Mouse (Mus musculus) cerebellum, adult 11-12 months (tissue): ENCODE measurements at regions not wholly inside any gene's neighbourhood (a gene's known extent, or its start where the extent isn't known, plus 50 kb on each side); places are given as distances from the start of the nearest gene placed in this dataset.

Source experiments
- DNase-seq: peaks from one replicate; pipeline ENCODE4 v3.0.0; 2022

DNA sequence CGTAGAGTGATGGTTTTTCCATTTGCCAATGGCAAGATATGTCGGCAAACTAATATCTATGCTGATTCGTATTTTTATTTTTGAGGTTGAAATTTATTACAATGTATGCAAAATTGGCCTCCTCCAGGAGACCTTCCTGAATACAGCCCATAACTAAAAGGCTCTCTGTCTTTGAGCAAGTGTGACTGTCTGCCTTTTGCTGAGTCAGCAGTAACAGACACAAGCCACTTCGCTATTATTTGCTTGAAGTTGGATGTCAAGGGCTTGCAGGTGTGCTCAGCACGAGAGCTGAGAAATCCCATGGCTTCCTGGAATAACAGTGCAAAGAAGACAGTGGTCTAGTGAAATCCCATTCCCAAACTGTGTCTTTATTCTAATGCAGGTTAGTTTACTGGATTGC is 56.9 kb downstream of the Dmrt2 start:
- no peak for DNase-seq

DNA sequence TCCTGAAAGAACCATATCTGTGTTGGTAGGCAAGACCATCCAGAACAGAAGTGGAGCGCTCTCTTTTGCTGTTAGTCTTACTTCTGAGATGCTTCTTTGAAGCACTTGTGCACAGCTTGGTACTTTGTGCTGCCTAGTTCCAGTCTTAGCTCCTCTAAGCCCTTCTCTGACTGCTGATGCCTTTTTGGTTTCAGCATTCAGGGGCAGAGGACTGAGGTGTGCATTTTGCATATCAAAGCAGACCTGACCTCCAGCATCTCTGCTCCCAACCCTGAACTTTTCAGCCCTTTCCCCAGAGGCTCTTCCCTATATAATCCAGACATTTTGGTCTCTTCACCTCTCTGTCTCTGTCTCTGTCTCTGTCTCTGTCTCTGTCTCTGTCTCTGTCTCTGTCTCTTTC is 57.4 kb downstream of the Dmrt2 start:
- no peak for DNase-seq

DNA sequence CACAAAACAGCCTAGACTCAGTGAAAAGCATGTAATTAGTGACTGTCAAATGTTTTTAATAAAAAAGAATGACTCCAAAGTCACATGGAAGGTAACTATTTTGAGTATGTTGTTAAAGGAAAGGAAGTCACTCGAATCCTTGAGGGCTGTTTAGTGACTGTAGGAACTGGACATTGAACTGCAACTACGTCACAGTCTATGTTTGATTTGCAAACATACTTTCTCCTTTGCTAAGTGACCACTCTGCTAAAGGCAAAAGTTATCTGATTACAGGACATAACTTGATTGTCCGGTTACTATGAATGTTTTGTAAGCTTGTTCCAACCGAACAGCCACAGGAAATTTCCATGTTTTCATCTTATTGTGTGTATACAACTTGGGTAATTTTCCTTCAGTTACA is 106.2 kb downstream of the Dmrt2 start:
- DNase-seq = no peak

DNA sequence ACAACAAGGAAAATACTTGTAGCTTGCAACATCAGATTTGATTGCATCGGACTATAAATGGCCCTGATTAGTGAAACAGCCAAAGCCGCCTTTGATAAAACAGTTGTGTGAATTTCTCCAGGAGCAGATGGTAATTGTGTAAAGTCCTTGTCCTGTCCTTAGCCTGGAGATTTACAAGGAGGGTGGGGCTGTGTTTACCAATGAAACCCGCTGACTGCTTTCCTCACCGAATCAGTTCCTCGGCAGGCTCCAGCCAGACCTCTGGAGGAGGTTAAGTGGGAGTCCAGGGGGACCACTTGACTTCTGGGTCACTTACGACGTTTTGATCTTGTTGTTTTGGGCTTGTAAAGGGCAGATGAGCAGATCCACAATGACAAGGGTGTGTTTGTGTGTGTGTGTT is 107.1 kb downstream of the Dmrt2 start:
- no peak for DNase-seq

DNA sequence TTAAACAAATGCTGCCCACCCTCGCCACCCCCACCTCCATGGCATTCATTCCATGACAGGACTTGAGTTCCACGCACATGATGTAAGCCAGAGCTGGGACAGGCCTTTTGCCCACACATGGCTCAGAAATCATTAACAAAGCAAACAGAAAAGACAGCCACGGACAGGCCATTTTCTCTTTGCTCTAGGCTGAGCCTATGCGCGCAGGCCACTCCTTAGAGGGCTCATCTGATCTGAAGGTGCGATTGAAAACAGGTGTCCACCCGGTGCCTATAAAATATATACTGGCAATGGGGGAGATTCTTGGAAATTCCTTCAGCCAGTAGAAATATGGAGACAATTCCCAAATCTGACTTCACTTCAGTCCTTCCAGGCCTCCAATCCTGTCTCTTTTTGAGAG is 109.1 kb downstream of the Dmrt2 start:
- no peak for DNase-seq

DNA sequence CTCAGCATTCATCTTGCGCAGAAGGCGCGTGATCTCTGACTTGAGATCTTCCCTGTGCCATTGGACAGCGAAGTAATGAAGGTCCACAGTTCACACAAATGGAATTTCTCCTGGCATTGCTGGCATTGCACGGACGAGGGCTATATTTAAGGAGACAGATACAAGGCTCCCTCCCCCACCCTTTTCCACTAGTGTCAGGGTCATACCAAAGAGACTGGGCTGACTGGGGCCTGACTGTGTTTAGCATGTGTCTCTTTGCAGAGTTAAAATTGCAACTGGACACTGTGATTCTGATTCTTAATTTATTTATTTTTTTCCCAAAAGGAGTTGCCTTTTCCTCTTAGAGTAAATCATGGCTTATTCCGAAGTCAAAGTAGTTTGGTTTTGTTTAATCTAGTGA is 130.5 kb downstream of the Dmrt2 start:
- DNase-seq = no peak

DNA sequence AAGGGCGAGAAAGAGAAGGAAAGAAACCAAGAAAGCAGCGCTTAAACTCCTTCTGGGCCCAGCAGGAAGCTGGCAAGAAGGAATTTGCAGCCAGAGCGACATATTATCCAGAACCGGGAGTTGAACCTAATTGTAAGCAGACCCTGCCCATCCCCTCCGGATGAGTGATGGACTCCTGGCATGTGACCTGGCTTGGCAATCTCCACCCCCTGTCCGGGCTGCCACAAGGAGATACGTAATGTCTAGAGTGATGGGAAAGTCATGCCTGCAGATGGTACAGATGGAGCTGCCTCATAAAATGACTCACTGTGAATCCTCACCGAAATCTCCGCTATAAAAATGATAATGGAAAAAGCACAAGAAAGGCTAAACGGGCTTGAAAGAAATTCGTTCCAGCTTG is 133.1 kb downstream of the Dmrt2 start:
- no peak for DNase-seq

DNA sequence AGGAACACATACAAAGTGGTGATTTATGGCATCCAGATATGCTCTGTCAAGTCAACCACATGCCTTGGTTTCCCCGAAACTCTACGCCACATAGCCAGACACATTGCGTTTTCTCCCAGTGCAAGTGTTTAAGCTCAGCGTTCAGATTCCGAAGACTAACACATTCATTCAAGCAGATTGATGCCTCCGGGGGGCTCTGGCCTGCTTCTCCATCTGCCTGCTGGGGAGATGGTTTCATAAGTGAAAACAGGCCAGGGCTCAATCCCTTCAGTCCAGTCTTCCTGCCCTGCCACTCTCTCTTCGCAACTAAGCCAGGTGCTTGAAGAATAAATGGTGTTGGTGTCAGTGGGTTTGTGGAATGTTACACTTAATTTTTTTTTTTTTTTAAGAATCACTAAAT is 141.4 kb downstream of the Dmrt2 start:
- DNase-seq = no peak

DNA sequence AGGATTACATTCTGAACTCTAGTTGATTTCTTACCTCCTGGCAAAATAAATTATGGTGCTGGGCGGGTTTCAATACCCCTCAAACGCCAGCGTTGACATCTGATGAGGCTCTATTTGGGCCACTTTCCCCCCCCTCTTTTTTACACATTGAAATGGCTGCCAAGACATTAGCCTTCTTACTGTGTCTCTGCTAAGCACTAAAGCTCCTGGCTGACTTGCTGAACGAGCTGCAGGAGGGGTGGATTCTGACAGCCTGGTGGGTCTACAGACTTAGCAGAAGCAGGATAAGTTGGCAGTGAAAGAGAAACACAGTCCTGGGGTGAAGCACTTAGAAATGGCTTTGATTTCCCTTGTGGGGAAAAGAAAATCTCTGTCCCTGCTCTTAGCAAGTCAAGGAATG is 172.9 kb downstream of the Dmrt2 start:
- DNase-seq = no peak

DNA sequence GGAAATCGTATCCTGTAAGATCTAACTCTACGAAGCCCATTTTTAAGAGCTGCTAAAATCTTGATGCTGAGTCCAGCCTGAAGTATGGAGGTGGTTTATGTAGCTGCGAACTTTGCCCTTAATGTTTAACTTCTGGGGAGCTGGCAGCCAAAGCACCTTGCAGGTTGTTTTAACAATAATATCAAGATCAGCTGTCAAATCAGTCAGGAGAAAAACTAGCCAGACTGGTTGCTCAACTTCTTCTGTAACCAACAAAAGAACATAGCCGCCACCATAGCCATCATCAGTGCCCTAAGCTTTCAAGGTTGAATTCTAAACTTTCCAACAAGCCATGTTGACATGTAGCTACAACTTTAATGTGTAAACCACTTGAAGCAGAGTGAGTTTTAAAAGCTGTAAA is 184.1 kb downstream of the Dmrt2 start:
- DNase-seq = no peak

DNA sequence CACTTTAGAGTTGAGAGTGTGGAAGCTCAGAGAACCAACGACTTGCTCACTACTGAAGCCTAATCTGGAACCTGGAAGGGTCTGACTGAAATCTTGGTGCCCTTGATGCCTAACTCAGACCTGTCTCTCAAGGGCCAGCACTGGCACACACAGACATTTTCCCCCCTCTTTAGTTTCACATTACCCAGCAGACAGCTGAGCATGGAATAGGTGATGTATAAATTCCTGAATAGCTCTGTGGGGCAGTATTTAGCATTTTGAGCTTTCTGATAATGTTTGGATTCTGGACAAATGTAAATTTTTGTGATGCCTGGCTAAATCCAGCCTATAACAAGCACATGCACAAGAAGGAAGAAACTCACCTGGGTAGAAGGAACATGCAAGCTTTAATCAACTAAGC is 191.1 kb downstream of the Dmrt2 start:
- DNase-seq = no peak

DNA sequence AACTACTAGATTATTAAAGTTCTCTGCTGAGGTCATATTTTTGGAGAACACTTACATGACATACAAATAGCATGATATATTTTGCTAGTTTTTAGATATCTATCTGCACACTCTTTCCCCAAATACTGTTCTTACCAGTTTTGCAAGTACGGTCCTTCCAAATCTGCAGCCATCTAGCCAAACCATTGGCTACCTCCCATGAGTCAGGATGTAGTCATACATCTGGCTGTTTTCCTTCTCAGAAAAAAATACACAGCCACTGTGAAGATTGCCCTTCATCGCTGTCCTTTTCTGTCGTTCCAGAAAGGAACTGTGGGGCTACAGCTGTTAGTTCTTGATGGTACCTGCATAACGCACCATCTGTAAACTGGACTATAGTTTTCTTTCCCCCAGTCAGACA is 234.5 kb downstream of the Dmrt2 start:
- no peak for DNase-seq

DNA sequence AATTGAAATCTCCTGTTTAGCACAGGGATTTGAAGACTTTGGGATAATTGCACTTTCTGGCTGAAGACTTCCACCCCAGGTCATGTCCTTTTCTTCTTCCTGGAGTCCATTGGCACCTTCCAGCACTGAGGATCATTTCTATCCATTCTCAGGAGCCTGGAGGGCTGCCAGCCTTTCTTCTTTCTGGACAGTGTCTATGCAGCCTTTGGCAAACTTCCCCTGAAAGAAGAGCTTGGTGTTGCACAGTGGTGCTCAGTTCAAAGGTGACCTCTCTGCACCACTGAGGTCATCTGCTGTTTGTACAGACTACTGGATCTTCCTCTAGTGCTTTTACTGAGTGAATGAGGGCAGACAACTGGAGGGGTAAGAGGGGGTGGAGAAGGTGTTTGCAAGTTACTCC is 249.8 kb downstream of the Dmrt2 start:
- DNase-seq = no peak

DNA sequence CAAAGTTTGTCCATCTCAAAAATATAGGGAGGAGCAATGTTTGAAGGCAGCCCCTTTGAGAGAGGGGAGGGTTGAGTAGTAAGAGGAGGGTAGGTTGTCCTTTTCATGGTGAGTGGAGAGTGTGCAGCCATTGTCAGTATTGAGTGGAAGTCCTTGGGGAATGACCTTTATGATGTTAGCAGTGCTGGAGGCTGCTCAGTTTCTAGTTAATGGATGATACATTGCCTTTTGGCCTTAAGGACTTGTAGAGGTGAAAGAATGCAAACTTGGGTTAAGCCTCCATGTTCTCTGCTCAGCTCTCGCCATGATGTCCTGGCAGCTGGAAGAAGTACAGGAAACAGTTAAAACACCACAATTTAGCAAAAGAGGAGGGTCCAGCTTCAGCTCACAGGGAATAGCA is 250.6 kb downstream of the Dmrt2 start:
- DNase-seq = no peak

DNA sequence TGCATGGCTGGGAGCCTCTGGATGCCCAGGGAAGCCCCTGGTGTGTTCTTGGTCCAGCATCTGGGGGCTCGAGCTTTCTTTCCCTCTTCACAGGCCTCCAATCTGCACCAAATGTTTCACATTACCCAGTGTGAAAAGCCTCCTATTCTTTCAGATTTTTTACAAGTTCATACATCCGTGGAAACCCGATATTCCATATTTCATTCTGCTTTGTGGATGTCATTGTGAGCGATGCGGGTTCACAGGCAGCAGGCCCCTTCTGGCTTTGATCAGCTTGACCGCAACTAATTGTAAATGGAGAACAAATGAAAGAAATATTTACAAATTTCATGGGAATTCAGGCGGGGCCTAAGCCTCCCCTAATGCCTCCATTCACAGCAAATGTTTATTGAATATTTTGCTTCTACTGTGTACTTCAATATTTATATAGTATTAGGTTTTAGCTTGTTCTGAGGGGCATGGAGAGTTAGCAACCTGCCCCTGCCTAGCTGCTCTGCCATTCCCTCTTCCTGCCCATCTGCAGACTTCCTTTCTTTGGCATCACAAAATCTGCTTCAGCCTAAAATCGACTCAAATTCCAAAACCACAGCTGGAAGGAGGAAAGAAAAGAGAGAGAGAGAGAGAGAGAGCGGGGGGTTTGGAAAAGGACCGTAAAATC is 251.6 kb downstream of the Dmrt2 start:
- no peak for DNase-seq

DNA sequence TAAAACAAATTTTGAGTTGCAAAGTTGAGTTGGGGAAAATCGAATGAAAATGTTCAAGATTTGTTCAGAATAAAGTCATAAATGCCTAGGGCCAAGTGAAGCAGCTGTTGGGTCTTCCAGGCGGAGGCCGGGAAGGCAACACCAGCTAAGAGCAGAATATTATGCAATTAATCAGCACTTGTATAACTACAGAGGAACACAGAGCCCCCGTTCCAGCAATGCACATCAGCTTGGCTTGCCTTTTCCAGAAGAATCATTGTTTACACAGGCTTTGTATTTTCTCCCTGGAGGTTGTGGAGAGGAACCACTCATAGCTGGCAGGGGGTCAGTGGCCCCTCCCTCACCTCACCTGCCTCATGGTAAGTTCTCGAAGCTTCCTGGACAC is 252.2 kb downstream of the Dmrt2 start:
- DNase-seq = no peak

DNA sequence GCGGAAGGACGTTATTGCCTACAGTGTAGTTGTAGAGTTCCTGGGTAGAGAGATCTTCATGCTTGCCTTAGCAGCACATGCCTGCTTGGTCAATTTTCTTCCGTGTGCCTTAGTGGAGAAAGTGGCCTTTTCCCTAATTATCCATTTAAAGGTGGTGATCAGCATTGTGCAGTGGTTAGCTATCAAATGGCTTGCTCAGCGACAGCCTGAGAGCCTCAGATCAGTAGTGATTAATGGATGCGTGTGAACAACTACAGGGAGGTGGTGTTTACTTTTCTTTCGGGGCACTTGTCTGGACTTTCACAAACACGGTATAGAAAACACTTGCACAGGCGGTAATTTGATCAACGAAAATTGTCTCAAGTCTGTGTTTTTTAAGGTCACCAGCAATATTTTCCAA is 255.0 kb downstream of the Dmrt2 start:
- DNase-seq = no peak

DNA sequence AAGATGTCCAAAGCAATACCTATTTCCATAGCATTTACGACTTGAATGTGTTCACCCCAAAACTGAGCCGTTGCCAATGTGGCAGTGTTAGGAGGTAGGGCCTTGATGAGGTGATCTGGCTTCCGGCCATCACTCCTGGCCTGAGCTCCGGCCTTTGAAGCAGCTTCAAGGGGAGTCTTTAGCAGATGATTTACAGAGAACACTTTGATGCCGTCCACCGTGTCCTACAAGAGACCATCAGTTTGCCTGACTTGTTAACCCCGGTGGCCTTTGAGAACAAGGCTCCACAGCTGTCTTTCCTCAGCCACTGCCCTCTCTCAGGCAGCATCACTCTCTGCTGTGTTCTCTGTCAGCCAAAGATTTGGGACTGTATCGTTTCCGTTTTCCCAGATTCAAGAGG is 265.1 kb downstream of the Dmrt2 start:
- DNase-seq = no peak

DNA sequence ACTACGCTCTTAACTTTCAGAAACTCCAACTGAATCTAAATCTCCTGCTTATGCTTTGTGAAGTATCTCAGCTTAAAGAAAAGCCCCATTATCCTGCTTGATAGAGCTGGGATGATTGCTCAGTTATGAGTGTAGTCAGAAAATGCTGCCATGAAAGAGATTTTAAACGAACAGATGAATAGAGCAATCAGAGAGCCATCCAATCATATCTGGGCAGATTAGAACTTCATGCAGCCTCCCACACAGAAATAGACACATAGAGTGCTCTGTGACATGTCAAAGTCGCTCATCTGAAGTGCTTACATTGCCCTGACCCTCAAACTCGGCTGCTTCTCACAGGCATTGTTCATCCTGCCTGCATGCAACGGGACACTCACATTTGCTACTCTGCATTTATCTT is 299.0 kb downstream of the Dmrt2 start:
- no peak for DNase-seq

DNA sequence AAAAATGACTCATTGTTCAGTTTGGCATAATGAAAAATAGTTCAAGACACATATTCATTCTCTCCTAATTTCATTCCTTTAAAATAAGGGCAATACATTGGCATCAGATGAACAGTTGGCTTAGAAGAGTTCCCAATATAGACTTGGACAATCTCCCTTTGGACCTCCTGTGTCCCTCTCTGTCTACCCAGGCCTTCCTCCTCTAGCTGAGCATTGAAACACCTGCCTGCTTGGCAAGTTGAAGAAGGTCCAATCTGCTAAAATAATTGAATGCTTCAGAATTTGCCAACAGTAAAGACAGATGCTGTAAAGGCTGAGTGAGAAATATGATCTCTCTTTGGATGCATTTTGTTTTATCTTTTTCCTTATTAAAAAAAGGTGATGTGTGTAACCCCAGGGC is 303.0 kb downstream of the Dmrt2 start:
- DNase-seq = peak; percentile 22

DNA sequence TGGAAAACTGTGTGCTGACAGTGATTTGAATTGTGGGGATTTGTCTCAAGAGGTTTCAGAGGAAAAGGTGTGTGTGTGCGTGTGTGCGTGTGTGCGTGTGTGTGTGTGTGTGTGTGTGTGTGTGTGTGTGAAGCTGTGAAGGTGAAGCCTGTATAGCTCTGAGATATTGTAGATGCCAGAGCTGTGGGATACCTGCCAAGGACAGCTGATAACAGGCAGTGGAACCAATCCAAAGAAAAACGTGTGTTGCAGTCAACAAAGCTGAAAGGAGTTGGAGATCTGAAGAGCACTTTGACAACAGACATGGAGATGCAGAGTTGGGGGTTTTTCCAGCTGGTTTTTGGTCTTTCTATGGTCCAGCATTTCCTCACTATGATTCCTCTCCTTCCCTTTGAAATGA is 308.1 kb downstream of the Dmrt2 start:
- no peak for DNase-seq

DNA sequence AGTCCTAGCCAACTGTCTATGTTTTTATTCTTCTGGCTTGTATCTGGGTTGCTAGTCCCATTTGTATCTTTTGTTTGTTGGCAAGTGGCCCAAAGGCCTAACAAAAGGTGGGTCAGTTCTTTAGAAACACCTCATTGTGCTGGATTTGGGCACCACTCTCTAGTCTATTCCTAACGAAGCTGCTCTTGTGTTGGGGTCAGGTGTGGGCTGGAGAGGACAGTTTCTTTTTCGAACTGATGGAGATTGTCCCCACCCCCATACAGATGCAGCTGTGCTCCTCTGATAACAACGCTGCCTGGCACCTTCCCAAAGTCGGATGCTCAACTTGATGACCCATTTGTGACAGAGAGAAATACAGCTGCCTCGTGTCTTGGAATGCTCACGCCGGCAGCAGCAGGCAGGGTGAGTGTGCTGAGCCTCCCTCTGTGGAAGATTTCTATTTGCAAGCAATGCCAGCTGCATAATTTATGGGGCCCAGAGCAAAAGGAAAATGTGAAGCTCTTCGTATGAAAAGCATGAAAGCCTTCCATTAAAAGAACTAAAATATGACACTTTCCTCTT is 342.5 kb downstream of the Dmrt2 start:
- peak; percentile 1 for DNase-seq

DNA sequence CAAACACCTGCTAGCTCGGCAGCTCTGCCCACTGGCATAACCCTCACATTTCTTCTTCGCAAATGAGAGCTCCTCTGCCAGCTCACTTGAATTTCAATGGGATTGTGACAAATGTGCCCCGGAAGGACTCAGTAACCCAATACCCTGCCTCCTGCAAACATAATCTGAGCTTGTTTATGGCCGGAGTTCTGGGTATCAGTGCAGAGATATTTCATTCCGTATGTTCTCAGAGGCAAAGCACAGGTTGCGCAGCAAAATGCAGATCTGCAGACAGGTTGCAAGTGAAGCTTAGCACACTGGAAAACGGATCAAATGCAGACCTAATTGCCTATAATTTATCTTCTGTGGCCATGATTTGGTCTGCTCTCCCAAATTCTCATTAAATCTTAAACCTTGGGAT is 348.9 kb downstream of the Dmrt2 start:
- no peak for DNase-seq

DNA sequence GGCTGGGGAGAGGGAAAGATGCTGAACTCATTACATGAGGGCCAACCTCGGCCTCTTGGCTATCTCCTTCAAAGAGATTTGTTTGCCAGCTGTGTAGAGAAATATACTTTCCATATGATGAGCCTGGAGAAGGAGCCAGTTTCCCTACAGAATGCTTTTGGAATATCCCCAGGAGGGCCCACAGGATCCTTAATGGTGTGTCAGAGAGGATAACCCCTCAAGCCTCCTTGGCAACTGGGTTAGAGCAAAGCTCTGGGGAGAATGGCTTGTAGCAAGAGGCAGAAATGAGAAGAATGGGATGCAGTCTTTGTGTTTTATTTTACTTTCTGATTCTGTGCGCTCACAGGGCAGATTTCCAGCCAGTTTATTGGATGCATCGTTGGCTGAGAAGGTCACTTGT is 353.9 kb downstream of the Dmrt2 start:
- DNase-seq = no peak

DNA sequence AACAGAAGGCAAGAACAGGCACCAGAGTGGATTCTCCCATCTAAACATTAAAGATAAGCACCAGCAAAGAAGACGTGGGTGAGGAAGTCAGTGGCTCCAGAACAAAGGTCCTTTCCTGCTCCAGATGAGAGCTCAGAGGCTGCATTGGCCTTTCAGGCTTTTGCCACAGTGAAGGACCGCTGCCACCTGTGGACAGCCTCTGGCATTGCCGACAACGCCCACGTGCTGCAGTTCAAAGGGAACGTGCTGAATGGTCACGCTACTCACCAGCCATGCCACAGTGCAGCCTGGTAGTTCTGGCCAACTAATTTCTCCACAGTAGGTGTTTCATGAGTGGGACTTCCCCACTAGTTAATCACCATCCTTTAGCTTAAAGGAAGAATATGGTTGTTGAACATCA is 365.1 kb downstream of the Dmrt2 start:
- no peak for DNase-seq
